Mouse (Mus musculus) forebrain, embryonic 15.5 days (tissue): Measurements from ENCODE around the gene AC129217.1. TPM values are rescaled to one million over a fixed set of nuclear protein-coding genes. Genes with fewer than 3 reads are reported as not detected.

ENCODE experiments used
- ATAC-seq: fragments of 200-750 bp; cut with Nextera tagmentation; replicated peaks from 2 replicates; pipeline ENCODE4 v1.8.0; 2017; ENCODE audit warnings: mild to moderate bottlenecking, moderate TSS enrichment, moderate library complexity
- H3K27ac ChIP-seq: fragments of 300-500 bp; sonication (generic); replicated peaks from 2 replicates; pipeline ENCODE4 v1.5.1; 2015; ENCODE audit warnings: mild to moderate bottlenecking, inconsistent platforms
- H3K27me3 ChIP-seq: fragments of 300-500 bp; sonication (generic); 2 replicates; pipeline ENCODE4 v1.6.1; 2015; ENCODE audit warnings: inconsistent platforms
- H3K36me3 ChIP-seq: fragments of 300-500 bp; sonication (generic); 2 replicates; pipeline ENCODE4 v1.6.1; 2015; ENCODE audit warnings: mild to moderate bottlenecking, inconsistent platforms
- H3K4me1 ChIP-seq: fragments of 300-500 bp; sonication (generic); 2 replicates; pipeline ENCODE4 v1.6.1; 2015; ENCODE audit warnings: inconsistent platforms
- H3K4me2 ChIP-seq: fragments of 300-500 bp; sonication (generic); replicated peaks from 2 replicates; pipeline ENCODE4 v1.6.1; 2015; ENCODE audit warnings: mild to moderate bottlenecking, inconsistent platforms
- H3K4me3 ChIP-seq: fragments of 300-500 bp; sonication (generic); 2 replicates; pipeline ENCODE4 v1.5.1; 2015; ENCODE audit warnings: mild to moderate bottlenecking, inconsistent platforms
- H3K9ac ChIP-seq: fragments of 300-500 bp; sonication (generic); replicated peaks from 2 replicates; pipeline ENCODE4 v1.6.1; 2015; ENCODE audit warnings: mild to moderate bottlenecking, inconsistent platforms
- H3K9me3 ChIP-seq: fragments of 300-500 bp; sonication (generic); 2 replicates; pipeline ENCODE4 v1.6.1; 2016; ENCODE audit warnings: inconsistent platforms
- WGBS: fragments of 180-500 bp; shearing (Covaris S2); methylation state at CpG from one replicate; pipeline ENCODE4 v1.1.7; 2015; ENCODE audit warnings: mixed read lengths; 5-methylcytosine and 5-hydroxymethylcytosine counted together
- polyA plus RNA-seq: library from polyadenylated mRNA; unstranded; fragments of >200 nt; fragmentation: Nextera tagmentation; extraction: Ambion mirVana; gene quantifications from 2 replicates; pipeline ENCODE4 v1.2.1, GENCODE M21; 2015

AC129217.1 gene
- not detected in 2 replicates for polyA plus RNA-seq

DNA sequence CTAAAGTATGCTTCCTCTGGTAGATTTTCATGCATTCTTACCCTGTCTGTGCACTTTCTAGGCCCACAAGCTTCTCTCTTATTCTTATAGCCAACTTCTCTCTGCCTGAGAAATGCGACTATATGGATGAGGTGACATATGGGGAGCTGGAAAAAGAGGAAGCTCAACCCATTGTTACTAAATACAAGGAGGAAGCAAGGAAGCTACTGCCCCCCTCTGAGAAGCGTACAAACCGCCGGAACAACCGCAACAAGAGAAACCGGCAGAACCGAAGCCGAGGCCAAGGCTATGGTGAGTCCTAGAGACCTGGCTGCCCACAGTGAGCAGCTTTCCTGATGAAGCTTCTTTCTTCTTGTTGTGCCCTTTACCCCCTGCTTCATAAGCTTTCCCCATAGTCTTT is at the start of gene AC129217.1:
TSS of gene AC129217.1 (plus strand) at position 114 of the 400 bp plus-strand sequence.
- Histone ChIP-seq H3K27ac (0 out of 2 replicates have a peak within 1 kb of the TSS, but pooled peaks have one; percentile 17), H3K9ac (no peak within 1 kb of the TSS), H3K4me3 (no peak within 1 kb of the TSS), H3K4me1 (no peaks in the 10 kb centered on the region), H3K27me3 (no peaks in the 10 kb centered on the region), H3K4me2 (no peak within 1 kb of the TSS), H3K36me3 (peaks cover 97% of the 10 kb centered on the region), H3K9me3 (no peaks in the 10 kb centered on the region)
- WGBS: 86% methylated on average over 8 of the region's 8 CpGs
- ATAC-seq: no peak

DNA sequence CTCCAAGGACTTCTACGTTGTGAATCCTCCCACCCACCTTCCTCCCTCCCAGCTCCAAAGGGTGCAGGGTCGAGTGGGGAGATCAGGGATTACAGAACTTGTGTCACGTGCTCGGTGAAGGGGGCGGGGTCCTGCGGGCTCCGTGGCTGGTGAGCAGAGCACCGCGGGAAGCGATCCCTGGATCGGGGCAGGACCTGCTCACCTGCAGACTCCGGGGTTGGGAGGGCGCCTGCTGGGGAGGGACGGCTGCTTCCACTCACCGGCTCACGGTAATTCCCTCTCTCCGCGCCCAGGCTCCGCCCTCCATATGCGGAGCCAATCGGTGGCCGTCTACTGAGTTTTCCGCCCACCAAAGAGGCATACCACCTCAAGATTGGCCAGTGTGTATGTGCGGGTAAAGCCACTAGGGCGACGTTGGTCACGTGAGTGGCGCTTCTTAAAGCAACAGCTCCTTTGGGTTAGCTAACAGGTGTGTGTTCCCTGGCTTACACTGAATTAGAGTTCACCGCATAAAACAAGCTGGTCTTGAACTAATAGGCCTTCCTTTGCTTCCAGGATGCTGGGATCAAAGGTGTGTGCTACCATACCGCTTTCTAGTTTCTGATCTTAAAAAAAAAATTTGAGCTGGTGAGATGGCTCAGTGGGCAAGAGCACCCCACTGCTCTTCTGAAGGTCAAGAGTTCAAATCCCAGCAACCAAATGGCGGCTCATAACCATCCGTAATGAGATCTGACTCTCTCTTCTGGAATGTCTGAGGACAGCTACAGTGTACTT is 43.4 kb upstream of the AC129217.1 start, which contains the start of gene Taf6l:
TSS of gene Taf6l (minus strand) at position 410 of the 774 bp plus-strand sequence.
- Histone ChIP-seq H3K4me3 (peak within 1 kb of the TSS; percentile 83), H3K4me1 (peaks cover 13% of the 10 kb centered on the region), H3K27ac (peak within 1 kb of the TSS; percentile 87), H3K4me2 (peak within 1 kb of the TSS; percentile 71), H3K9me3 (no peaks in the 10 kb centered on the region), H3K36me3 (peaks cover 23% of the 10 kb centered on the region), H3K27me3 (no peaks in the 10 kb centered on the region), H3K9ac (peak within 1 kb of the TSS; percentile 67)
- WGBS: under 1% methylated on average over 32 of the region's 32 CpGs
- peak; percentile 99 for ATAC-seq

DNA sequence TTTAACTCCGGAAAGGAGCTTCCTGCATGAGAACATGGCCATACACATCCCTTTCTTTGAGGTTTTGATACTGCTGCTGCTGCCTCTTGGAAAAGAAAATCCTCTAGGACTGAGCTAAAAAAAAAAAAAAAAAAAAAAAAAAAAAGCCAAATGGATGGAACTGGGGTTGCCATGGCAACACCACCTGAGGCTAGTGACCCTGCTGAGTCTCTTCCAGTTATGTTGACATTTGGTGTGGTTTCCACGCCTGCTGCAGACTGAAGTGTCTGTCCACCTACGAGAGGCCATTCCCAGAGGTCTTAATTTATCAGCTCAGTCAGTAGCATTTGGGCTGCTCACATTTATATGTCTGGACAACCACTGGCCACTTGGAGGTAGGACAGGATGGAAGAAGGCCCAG is 41.1 kb upstream of the AC129217.1 start:
- 0 out of 2 replicates have a peak overlapping the region, but pooled peaks have one; percentile 7 for H3K9ac ChIP-seq
- WGBS: 17% methylated on average over 3 of the region's 3 CpGs
- no peaks in the 10 kb centered on the region for H3K9me3 ChIP-seq
- H3K27ac ChIP-seq: peak overlapping the region; percentile 40; the same call in 1 of the 2 replicates
- H3K4me2 ChIP-seq: no peak overlapping the region
- H3K4me3 ChIP-seq: no peak overlapping the region
- ATAC-seq: no peak
- peaks cover 14% of the 10 kb centered on the region for H3K36me3 ChIP-seq
- H3K27me3 ChIP-seq: no peaks in the 10 kb centered on the region
- peaks cover 13% of the 10 kb centered on the region for H3K4me1 ChIP-seq

DNA sequence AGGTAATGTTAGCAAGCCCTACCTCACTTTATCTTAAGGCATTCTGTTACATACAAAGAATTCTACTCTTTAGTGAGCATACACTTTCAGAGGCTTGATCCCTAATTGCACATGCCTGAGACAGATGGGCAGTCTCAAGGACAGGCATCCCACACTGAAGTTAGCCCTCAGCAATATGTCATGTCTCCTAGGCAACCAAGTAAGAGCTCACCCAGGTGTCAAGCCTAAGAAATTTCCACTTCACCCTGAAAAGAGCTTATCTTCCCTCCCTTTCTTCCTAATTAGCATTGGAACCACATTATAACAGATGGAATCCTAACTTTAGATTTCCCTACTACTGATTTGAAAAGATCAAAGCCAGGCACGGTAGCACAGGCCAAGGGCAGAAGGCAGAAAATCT is 40.4 kb upstream of the AC129217.1 start:
- H3K27me3 ChIP-seq: no peaks in the 10 kb centered on the region
- H3K4me1 ChIP-seq: peaks cover 13% of the 10 kb centered on the region
- peaks cover 19% of the 10 kb centered on the region for H3K36me3 ChIP-seq
- no peak overlapping the region for H3K9ac ChIP-seq
- WGBS: 58% methylated on average over 1 of the region's 1 CpGs
- H3K4me2 ChIP-seq: no peak overlapping the region
- no peak for ATAC-seq
- no peak overlapping the region for H3K4me3 ChIP-seq
- H3K27ac ChIP-seq: peak overlapping the region; percentile 40
- no peaks in the 10 kb centered on the region for H3K9me3 ChIP-seq

DNA sequence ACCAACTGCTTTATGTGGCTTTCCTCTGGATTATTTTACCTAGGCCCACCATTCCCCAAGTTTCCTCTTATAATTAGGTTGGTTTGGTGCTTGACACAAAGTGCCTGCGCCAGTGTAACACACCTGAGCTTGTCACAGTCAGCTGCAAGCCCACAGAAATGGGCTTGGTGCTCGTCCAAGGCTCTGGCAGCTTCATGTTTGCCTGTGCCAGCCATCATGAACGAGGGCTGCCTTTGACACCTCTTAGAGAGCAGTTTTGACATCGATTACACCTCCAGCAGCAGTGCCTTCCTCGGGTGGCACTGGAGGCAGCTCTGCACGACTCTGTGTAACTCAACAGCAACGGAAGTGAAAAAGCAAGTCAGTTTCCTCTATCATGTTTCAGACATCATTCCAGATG is 39.4 kb upstream of the AC129217.1 start:
- no peak for ATAC-seq
- no peak overlapping the region for H3K4me2 ChIP-seq
- peaks cover 12% of the 10 kb centered on the region for H3K4me1 ChIP-seq
- peaks cover 27% of the 10 kb centered on the region for H3K36me3 ChIP-seq
- H3K27me3 ChIP-seq: no peaks in the 10 kb centered on the region
- 85% methylated on average over 7 of the region's 7 CpGs for WGBS
- H3K27ac ChIP-seq: no peak overlapping the region
- H3K9ac ChIP-seq: no peak overlapping the region
- H3K4me3 ChIP-seq: no peak overlapping the region
- no peaks in the 10 kb centered on the region for H3K9me3 ChIP-seq

DNA sequence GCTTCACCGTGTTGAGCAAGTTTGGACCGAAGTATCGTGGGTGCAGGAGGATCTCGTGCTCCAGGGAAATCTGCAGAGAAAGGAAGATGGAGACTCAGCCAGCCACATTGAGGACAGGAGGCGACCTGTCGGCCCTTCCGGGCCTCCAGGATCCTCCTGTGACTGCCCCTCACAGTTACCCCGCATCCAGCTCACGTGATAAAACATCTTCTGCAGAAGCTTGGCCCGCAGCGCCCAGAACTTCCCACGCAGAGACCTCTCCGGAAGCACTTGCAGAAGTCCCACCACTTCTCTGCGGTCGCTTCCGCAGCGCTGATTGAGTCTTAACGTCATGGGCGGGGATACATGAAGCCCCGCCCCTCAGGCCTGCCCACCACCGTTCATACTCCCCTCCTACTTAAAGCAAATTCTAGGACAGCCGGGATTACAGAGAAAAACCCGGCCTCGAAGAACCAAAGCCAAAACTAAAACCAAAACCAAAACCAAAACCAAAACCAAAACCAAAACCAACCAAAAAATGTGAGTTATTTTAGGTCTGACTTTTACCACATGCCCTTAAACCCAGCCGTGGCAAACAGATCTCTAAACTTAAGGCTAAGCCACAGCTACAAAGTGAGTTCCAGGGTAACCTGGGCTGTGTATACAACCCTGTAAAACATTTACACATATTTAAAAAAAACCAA is 31.2 kb upstream of the AC129217.1 start, which contains the start of gene Polr2g:
TSS of gene Polr2g (minus strand) at position 314 of the 683 bp plus-strand sequence.
- peak; percentile 75 for ATAC-seq
- Histone ChIP-seq H3K9ac (peak within 1 kb of the TSS; percentile 74), H3K9me3 (no peaks in the 10 kb centered on the region), H3K36me3 (peaks cover 21% of the 10 kb centered on the region), H3K4me2 (peak within 1 kb of the TSS; percentile 89), H3K4me3 (peak within 1 kb of the TSS; percentile 78), H3K4me1 (peaks cover 32% of the 10 kb centered on the region), H3K27me3 (no peaks in the 10 kb centered on the region), H3K27ac (peak within 1 kb of the TSS; percentile 70)
- WGBS: 2% methylated on average over 25 of the region's 25 CpGs

DNA sequence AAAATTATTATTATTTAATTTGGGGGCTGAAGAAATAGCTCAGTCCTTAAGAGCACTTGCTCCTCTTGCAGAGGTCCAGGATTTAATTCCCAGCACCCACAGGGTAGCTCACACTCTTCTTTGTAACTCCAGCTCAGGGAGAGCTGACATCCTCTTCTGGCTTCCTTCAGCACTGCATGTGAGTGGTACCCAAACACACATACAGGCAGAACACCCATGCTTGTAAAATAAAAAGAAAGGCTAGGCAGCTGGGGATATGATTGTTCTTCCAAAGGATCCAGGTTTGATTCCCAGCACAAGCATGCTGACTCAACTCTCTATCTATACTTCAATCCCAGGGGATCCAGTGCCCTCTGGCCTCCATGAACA is 30.6 kb upstream of the AC129217.1 start:
- H3K4me3 ChIP-seq: no peak overlapping the region; the same call in 1 of the 2 replicates
- ATAC-seq: no peak
- no peaks in the 10 kb centered on the region for H3K9me3 ChIP-seq
- peak overlapping the region; percentile 89; the same call in 1 of the 2 replicates for H3K4me2 ChIP-seq
- no peak overlapping the region for H3K9ac ChIP-seq
- H3K4me1 ChIP-seq: peaks cover 36% of the 10 kb centered on the region
- no peaks in the 10 kb centered on the region for H3K27me3 ChIP-seq
- peaks cover 16% of the 10 kb centered on the region for H3K36me3 ChIP-seq
- H3K27ac ChIP-seq: no peak overlapping the region

DNA sequence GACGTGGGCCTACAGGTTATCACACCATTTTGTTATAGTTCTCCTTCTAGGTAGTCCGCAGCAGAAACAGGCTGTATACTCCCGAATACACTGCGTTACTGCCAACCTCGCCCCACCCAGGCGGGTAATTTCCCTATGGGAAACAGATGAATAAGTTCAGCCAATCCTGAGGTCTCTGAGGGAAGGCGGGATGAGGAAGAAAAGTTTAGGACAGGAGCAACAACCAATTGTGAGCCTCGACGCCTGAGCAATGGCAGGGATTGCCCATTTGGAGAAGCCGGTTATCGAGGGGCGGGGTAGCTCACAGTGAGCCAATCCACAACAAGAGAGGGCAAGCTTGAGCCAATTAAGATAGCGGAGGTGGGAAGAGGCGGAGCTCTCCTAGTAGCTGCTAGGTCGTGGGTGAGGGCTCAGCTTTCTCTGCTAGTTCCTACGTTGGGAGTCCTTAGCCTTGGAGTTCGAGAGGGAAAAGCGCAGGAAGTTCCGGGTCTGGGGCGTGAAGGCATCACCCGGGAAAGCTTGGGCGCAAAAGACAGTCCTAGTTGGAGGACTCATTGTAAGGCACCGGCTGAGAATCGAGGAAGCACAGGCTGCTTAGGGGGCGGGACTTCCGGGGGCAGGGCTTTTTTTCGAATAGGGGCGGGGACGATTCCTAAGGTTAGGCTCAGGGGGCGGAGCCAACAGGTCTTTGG is 27.3 kb upstream of the AC129217.1 start, which contains the start of gene Zbtb3:
TSS of gene Zbtb3 (plus strand) at position 426 of the 692 bp plus-strand sequence.
- under 1% methylated on average over 30 of the region's 30 CpGs for WGBS
- Histone ChIP-seq H3K27me3 (no peaks in the 10 kb centered on the region), H3K9me3 (no peaks in the 10 kb centered on the region), H3K4me2 (peak within 1 kb of the TSS; percentile 61), H3K36me3 (peaks cover 23% of the 10 kb centered on the region), H3K4me1 (peaks cover 30% of the 10 kb centered on the region), H3K9ac (peak within 1 kb of the TSS; percentile 65), H3K27ac (peak within 1 kb of the TSS; percentile 95), H3K4me3 (peak within 1 kb of the TSS; percentile 69)
- ATAC-seq: peak; percentile 97

DNA sequence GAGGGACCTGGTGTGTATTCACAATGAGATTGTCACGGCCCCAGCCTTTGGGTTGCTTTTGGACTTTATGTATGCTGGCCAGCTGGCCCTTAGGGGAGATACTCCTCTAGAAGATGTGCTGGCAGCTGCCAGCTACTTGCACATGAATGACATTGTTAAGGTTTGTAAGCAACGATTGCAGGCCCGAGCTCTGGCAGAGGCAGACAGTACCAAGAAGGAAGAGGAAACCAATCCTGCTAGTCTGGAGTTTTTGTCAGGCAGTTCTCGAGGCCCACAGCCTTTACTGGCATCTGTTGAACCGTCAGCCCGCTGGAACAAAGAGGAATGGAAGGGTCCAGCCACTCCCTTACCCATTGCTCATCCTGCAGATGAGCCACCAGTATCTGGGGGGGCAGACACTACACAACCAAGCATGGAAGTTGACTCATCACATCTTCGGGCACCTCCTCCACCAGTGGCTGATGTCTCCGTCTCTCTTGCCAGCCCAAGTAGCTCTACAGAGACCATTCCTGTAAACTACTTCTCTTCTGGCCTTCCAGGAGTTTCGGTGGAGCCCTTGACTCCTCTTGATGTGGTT is 26.3 kb upstream of the AC129217.1 start:
- H3K4me2 ChIP-seq: peak overlapping the region; percentile 61
- peaks cover 22% of the 10 kb centered on the region for H3K4me1 ChIP-seq
- ATAC-seq: no peak
- WGBS: 89% methylated on average over 9 of the region's 9 CpGs
- no peaks in the 10 kb centered on the region for H3K9me3 ChIP-seq
- H3K27me3 ChIP-seq: no peaks in the 10 kb centered on the region
- H3K27ac ChIP-seq: no peak overlapping the region
- H3K9ac ChIP-seq: peak overlapping the region; percentile 0; the same call in 1 of the 2 replicates
- H3K4me3 ChIP-seq: peak overlapping the region; percentile 69
- peaks cover 33% of the 10 kb centered on the region for H3K36me3 ChIP-seq

DNA sequence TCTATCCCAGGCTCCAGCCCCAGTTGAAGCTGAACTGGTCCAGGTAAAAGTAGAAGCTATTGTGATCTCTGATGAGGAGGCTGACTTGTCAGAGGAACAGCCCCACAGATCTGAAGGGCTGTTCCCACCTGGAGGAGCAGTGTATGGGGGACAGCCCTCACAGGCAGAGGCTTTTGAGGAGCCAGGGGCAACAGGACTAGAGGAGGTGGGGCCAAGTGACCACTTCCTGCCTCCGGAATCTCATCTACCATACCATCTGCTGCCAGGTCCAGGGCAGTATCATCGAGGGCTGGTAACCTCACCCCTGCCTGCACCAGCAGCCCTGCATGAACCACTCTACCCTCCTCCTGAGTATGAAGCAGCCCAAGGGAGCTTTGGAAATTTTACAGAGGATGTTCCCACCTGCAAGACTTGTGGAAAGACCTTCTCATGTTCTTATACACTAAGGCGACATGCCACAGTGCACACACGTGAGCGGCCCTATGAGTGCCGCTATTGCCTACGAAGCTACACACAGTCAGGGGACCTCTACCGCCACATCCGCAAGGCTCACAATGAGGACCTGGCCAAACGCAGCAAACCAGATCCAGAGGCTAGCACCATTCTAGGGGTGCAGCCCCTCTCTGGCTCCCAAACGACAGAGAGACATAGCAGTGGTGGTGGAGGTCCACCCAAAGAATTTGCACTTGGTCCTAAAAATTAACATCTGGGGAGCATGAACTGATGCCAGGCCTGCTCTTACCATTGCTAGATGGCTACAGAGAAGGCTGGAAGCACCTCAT is 25.5 kb upstream of the AC129217.1 start:
- H3K36me3 ChIP-seq: peaks cover 36% of the 10 kb centered on the region
- no peak for ATAC-seq
- H3K9ac ChIP-seq: no peak overlapping the region
- WGBS: 91% methylated on average over 11 of the region's 11 CpGs
- H3K27me3 ChIP-seq: no peaks in the 10 kb centered on the region
- H3K27ac ChIP-seq: no peak overlapping the region
- no peak overlapping the region for H3K4me3 ChIP-seq
- no peaks in the 10 kb centered on the region for H3K9me3 ChIP-seq
- peaks cover 19% of the 10 kb centered on the region for H3K4me1 ChIP-seq
- no peak overlapping the region for H3K4me2 ChIP-seq

DNA sequence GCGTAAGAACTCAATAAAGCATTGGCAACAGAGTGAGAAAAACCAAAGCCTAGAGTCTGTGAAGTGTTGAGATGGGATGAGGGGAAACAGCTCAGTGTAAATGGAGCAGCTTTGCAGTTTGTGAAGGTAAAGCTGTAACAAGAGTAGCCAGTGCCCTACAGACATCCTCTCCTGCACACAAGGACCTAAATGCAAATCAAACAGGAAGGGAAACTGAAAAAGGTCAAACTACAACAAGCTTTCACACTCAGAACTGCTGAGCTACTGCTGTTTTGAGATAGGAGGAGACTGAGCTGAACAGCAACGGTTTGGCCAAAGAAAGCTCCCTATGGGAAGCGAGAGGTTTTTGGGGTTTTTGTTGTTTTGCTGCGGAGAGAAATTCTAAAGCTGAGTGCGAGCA is 22.8 kb upstream of the AC129217.1 start:
- no peak overlapping the region for H3K27ac ChIP-seq
- no peak overlapping the region for H3K9ac ChIP-seq
- 93% methylated on average over 5 of the region's 5 CpGs for WGBS
- H3K36me3 ChIP-seq: peaks cover 57% of the 10 kb centered on the region
- H3K9me3 ChIP-seq: no peaks in the 10 kb centered on the region
- no peak for ATAC-seq
- no peaks in the 10 kb centered on the region for H3K27me3 ChIP-seq
- H3K4me1 ChIP-seq: peaks cover 16% of the 10 kb centered on the region
- H3K4me2 ChIP-seq: no peak overlapping the region
- H3K4me3 ChIP-seq: no peak overlapping the region
